Mouse (Mus musculus): ENCODE measurements around the gene Gm10778.

The Gm10778 gene

DNA sequence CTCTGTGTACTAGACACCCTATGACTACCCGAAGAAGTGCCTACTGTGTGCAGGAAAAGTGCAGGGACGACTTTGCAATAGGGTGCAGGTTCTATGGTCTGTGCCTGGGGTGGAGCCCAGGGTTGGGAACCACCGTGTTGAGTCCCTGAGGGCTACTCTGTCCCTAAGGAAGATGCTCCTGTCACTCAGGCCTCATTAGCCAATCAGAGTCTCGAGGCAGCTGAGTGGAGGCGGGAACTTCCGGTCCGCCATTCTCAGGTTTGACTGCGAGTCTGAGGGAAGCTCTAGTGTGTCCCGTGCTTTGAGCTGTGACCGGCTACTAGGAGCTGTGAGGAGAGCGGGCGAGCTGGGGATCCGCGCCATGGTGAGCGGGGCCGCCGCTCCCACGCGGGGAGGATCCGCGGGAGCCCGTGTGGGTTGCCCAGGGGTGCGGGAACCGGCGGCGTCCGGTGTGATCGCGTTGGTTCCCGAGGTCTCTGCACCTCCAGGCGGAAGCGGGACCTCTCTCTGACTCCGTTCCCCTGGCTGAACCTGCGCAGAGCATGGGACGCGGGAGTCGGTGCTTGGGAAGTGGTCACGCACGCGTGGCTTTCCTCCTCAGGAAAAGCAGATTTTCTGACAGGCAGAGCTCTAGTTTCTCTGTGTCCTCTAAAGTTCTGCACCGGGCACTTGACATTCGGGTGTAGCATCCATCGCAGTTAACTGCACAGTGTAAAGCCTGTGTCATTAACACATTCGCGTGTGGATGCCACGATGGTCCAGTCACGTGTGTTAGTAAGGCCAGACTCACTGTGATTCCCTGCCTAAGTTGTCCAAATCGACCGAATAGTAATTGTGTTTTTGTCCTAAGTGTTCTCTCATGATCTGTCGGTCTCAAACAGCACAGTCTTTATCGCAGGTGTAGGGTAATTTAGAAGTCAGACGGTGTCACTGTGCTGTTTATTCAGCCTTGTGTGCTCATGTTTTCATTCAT lies at the start of gene Gm10778:
Gene Gm10778, plus strand, starts transcription at position 257 of the 973 bp plus-strand sequence.
- peak; percentile 82 for DNase-seq (ENCODE audit: low spot score)

- no peak for DNase-seq (ENCODE audit: low spot score)
Measured at GRCm38 (mm10) chr10:81599630-81600029, 49.2 kb upstream of the Gm10778 start.

- no peak for DNase-seq (ENCODE audit: low spot score)
Measured at GRCm38 (mm10) chr10:81600096-81600495, 48.8 kb upstream of the Gm10778 start.

GRCm38 (mm10) chr10:81600738-81601203 lies 48.1 kb upstream of the Gm10778 start, which contains the start of gene Tle6:
TSS of gene Tle6 (minus strand) at chr10:81601073.
- DNase-seq (ENCODE audit: low spot score) = peak; percentile 91

DNA sequence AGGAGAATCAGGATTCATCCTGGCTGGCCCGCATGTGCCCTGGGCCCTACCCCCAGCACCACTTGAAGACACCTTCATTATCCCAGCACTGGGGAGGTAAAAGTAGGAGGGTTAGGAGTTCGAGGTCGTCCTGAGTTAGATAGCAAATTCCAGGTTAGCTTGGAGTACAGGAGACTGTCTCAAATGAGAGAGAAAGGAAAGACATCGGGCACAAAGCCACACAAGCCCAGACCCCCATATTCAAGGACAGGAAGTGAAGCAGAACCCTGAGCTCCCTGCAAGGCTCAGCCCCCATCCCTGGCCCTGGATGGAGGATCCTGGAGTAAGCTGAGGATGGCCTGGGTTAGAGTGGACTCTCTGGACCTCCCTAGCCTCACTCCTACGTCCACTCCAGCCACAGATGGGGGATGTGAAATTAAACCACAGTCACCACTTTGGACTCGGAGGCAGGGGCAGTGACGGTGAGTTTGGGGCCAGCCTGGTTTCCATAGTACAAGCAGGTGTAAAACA lies 47.4 kb upstream of the Gm10778 start:
- DNase-seq (ENCODE audit: low spot score) = no peak

DNA sequence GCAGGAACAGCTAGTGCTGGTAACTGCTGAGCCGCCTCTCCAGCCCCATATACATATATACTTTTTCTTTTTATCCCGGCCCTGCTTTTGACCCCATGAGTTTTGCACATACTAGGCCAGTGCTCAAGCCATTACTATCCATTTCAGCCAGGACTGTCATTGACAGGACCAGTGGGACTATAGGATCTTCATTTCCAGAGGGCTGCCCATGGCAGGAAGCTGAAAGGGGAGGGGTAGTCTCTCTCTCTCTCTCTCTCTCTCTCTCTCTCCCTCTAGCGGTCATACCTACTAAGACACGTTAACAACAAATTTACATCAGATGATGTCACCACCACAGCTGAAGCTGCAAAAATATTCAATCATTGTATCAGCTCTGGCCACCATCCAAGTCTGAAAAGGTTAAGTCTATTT lies 46.1 kb upstream of the Gm10778 start:
- no peak for DNase-seq (ENCODE audit: low spot score)

GRCm38 (mm10) chr10:81604019-81604967 lies 44.6 kb upstream of the Gm10778 start:
- no peak for DNase-seq (ENCODE audit: low spot score)

GRCm38 (mm10) chr10:81604968-81605665 lies 43.7 kb upstream of the Gm10778 start:
- DNase-seq (ENCODE audit: low spot score) = peak; percentile 76

GRCm38 (mm10) chr10:81605666-81605973 lies 43.2 kb upstream of the Gm10778 start:
- DNase-seq (ENCODE audit: low spot score) = no peak

DNA sequence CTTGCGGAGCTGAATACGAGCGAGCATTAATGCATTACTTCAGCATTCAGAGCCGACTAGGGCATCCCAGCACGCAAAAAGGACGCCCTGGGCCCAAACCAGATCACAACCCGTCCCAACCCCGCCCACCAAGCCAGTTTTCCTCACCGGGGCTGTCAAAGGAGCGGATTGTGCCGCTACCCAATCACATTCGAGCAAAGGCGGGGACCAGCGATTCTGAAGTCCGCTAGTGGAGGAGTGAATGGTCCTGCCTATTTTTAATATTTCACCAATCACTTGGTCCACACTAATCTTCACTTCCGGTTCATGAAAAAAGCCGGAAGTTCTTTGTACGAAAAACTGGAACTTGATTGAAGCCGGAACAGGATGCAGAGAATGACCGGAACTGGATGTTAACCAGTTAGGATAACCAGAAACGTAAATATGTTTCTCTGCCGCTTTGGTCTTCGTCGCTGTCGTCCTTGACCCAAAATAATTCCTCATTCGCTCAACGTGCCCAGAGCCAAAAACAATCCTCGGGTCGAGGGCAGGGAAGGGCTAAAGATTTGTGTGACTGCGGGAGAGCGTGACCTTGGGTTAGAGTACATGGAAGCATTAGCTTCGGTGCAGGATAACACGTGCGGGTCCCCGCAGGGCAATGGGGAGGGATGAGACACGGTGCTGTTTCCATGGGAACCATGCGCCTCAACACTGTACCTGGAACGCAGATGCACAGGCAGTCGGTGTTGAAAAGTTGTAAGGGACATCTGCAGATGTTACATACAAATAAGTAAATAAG lies 42.7 kb upstream of the Gm10778 start, which contains the start of gene BC025920:
Gene BC025920, plus strand, starts transcription at position 297 of the 778 bp plus-strand sequence.
- peak; percentile 95 for DNase-seq (ENCODE audit: low spot score)

DNA sequence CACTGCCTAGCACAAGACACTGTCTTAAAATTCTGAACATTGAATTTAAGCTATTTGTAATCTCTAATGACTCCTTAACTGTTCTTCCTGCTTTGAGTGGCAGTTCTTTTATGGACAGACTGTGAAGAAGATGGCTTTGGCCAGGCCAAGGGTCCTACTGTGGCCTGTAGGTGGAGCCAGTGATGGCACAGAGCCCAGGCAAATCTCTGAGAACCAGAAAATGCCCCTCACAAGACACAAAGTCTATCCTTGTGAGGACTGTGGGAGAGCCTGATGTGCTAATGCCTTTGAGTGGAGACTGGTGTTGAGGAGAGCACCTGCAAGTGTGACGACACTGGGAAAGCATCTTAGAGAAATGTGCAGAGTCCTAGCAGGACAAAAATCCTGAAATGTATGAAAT lies 40.6 kb upstream of the Gm10778 start:
- DNase-seq (ENCODE audit: low spot score) = no peak

DNA sequence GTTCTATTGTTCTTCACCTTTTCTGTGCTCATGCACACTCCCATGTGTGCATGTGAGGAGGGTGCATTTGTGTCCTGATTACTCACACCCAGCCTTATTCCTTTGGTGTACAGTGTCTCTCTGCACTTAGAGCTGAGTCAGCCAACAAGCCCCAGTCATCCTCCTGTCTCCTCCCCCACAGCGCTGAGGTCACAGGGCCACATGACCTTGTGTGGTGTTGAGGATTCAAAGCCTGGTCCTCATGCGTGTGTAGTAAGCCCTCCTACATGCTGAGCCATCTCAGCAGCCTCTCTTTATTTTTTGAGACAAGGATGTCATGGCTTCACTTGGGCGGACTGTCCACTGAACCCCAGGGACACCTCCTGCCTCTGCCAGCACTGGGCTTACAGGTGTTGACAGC lies 36.1 kb upstream of the Gm10778 start:
- no peak for DNase-seq (ENCODE audit: low spot score)

- DNase-seq (ENCODE audit: low spot score) = no peak
Measured at GRCm38 (mm10) chr10:81615486-81615885, 33.4 kb upstream of the Gm10778 start.

DNA sequence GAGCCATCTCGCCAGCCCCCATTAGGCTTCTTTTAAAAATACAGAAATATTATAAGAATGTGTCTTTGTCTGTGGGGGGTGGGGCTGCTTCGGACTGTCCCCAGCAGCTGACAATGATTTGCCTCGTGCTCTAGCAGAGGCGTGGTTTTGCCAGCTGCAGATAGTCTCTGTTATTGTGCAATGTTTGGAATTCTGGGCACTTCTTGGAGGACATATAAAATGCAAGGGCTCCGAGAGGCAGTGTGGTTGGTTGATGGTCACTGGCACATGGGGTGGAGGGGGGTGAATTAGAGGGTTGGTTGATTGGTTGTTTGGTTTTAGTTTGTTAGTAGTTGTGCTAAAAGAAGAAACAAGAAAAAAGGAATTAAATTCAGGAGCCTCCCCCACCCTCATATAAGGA lies 28.9 kb upstream of the Gm10778 start:
- DNase-seq (ENCODE audit: low spot score) = no peak

- DNase-seq (ENCODE audit: low spot score) = no peak
Measured at GRCm38 (mm10) chr10:81620786-81621185, 28.1 kb upstream of the Gm10778 start.

- no peak for DNase-seq (ENCODE audit: low spot score)
Measured at GRCm38 (mm10) chr10:81623441-81623840, 25.4 kb upstream of the Gm10778 start.

DNA sequence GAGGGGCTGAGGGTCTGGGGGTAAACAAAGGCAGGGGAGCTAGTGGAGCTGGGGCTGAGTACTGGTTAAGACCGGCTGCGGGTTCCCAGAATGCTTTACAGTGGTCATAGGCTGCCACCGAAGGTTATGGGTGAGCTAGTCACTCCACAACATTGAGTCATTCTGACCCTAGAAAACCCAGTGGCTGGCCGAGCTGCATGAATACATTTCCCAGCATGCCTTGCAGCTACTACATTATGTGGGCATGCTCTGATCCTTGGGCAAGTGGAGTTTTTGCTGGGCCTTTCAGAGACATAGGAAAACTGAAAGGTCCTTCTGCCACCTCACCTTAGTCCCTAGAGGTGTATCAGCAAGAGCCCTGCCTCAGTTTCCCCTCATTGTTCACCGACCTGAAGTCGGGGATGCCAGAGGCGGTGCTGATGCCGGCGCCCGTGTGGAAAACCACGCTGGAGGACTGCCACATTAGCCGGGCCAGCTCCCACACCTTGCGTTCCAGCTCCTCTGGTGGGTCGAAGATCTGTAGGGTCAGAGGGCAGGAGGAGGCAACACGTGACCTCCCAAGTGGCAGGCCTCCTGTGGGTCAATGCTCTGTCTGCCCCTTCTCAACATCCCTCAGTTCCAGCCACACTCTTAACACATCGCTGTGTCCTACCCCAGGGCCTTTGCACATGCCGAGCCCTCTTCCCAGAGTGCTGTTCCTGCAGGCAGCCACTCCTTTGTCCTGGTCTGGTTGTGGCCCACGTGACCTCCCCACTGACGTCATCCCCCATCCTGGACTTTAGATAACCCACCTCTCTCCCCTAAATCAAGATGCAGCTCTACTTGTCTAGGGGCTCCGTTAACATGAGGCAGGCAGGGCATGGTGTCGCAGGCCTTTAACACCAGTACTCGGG lies 22.5 kb upstream of the Gm10778 start:
- DNase-seq (ENCODE audit: low spot score) = no peak

- peak; percentile 91 for DNase-seq (ENCODE audit: low spot score)
Measured at GRCm38 (mm10) chr10:81626994-81627835, 21.6 kb upstream of the Gm10778 start, which contains the start of gene Sirt6. TSS of gene Sirt6 (minus strand) at chr10:81627797.

DNA sequence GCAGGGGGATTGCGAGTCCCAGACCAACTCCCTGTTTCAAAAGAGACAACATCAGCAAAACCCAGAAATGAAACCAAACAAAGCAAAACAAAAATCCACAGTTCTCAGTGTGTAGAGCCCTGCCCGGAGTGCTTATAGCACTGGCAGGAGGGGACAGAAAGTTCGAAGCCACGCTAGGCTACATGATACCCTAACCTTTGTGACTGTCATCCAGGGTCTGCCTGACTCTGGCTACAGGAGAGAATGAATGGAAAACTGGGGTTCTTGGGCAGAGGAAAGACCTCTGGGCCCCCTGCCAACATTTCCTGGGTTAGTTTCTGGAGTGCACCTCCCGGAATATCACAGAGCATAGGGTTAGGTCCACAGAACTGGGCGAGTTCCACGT lies 21.0 kb upstream of the Gm10778 start:
- no peak for DNase-seq (ENCODE audit: low spot score)
